Mouse (Mus musculus) lung, embryonic 14.5 days (tissue): Measurements from ENCODE around the gene Gm49776. TPM values are rescaled to one million over a fixed set of nuclear protein-coding genes. Genes with fewer than 3 reads are reported as not detected.
A peak's percentile ranks its signal among the peaks of the same experiment; 100 is the strongest.

Experiments used
- ATAC-seq: fragments of 200-750 bp; cut with Nextera tagmentation; 2 replicates; pipeline ENCODE4 v1.8.0; 2017; ENCODE audit warnings: mild to moderate bottlenecking, moderate TSS enrichment, moderate library complexity; ENCODE audit not compliant: insufficient read depth
- DNase-seq: peaks from one replicate; pipeline ENCODE4 v3.0.0-alpha.2; 2015
- H3K27ac ChIP-seq: fragments of 300-500 bp; sonication (generic); 2 replicates; pipeline ENCODE4 v1.5.1; 2014; ENCODE audit warnings: low read depth, mild to moderate bottlenecking, moderate library complexity
- H3K27me3 ChIP-seq: fragments of 300-500 bp; sonication (generic); 2 replicates; pipeline ENCODE4 v1.6.1; 2014; ENCODE audit warnings: low read length, control low read depth; ENCODE audit not compliant: insufficient read depth
- H3K36me3 ChIP-seq: fragments of 300-500 bp; sonication (generic); 2 replicates; pipeline ENCODE4 v1.6.1; 2014; ENCODE audit warnings: control low read depth; ENCODE audit not compliant: insufficient read depth
- H3K4me1 ChIP-seq: fragments of 300-500 bp; sonication (generic); 2 replicates; pipeline ENCODE4 v1.6.1; 2014; ENCODE audit warnings: antibody characterized with exemption, control low read depth; ENCODE audit not compliant: insufficient read depth
- H3K4me2 ChIP-seq: fragments of 300-500 bp; sonication (generic); 2 replicates; pipeline ENCODE4 v1.6.1; 2014; ENCODE audit warnings: mild to moderate bottlenecking
- H3K4me3 ChIP-seq: fragments of 300-500 bp; sonication (generic); 2 replicates; pipeline ENCODE4 v1.5.1; 2014; ENCODE audit warnings: low read depth, low read length
- H3K9ac ChIP-seq: fragments of 300-500 bp; sonication (generic); 2 replicates; pipeline ENCODE4 v1.6.1; 2014
- H3K9me3 ChIP-seq: fragments of 300-500 bp; sonication (generic); 2 replicates; pipeline ENCODE4 v1.6.1; 2016; ENCODE audit warnings: low read depth, low read length, control low read depth
- CTCF ChIP-seq: IDR thresholded peaks from 2 replicates; pipeline ENCODE4 v1.5.1; 2016; ENCODE audit warnings: antibody characterized with exemption, low read depth
- WGBS: fragments of 180-500 bp; shearing (Covaris S2); extraction: QIAGEN DNeasy Blood & Tissue Kit; methylation state at CpG from one replicate; pipeline ENCODE4 v1.1.7; 2014; 5-methylcytosine and 5-hydroxymethylcytosine counted together
- polyA plus RNA-seq: library from polyadenylated mRNA; unstranded; fragments of >200 nt; fragmentation: Nextera tagmentation; extraction: Ambion mirVana; gene quantifications from 2 replicates; pipeline ENCODE4 v1.2.1, GENCODE M21; 2014

Gm49776 gene
- polyA plus RNA-seq, 1 experiment from 2014 or later, result 2.5 TPM

DNA sequence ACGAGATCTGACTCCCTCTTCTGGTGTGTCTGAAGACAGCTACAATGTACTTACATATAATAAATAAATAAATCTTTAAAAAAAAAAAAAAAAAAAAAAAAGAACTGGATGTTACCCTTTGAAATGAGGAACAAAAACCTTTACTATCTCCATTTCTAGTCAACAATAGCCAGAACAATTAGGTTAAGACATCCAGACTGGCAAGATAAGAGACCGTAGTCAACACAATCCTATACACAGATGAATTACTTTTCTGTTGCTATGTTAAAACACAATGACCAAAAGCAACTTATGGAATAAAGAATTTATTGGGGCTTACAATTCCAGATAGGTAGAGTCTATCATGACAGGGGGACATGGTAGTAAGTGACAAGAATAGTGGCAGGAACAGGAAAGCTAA, 6.9 kb upstream of the Gm49776 start:
- TF ChIP-seq CTCF, result no peak
- H3K4me1 ChIP-seq, result no peaks in the 10 kb centered on the region
- DNase-seq (no peak), ATAC-seq (no peak)
- H3K9ac ChIP-seq, result no peak overlapping the region
- no peaks in the 10 kb centered on the region for H3K27me3 ChIP-seq
- 89% methylated on average over 2 of the region's 2 CpGs for WGBS
- H3K27ac ChIP-seq, result no peak overlapping the region
- no peak overlapping the region for H3K4me2 ChIP-seq
- H3K4me3 ChIP-seq, result no peak overlapping the region
- no peaks in the 10 kb centered on the region for H3K9me3 ChIP-seq
- H3K36me3 ChIP-seq, result peaks cover 94% of the 10 kb centered on the region

DNA sequence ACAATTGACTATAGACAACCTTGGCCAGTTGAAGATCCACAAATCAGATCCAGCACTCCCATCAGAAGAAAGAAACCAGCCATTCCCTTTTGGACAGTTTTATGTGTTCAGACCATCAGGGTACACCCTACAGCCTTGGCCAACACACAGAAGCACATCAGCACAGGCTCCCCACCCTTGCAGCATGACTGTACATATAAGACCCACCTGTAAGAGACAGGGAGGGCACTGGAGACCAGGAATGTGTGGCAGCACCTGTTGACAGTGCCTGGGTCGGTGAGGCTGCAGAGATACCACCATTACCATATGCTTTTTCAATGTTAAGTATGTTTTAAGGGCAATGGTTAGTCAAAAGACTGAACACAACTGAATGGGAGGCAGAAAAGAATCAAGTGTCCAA, 4.3 kb downstream of the Gm49776 start:
- no peaks in the 10 kb centered on the region for H3K27me3 ChIP-seq
- no peak overlapping the region for H3K4me2 ChIP-seq
- H3K4me1 ChIP-seq, result peaks cover 8% of the 10 kb centered on the region; the same call in 1 of the 2 replicates
- H3K9me3 ChIP-seq, result no peaks in the 10 kb centered on the region
- ATAC-seq (no peak), DNase-seq (no peak)
- no peak overlapping the region for H3K4me3 ChIP-seq
- H3K36me3 ChIP-seq, result peaks cover 81% of the 10 kb centered on the region
- 79% methylated on average over 1 of the region's 1 CpGs for WGBS
- no peak for TF ChIP-seq CTCF
- no peak overlapping the region for H3K9ac ChIP-seq
- no peak overlapping the region for H3K27ac ChIP-seq

DNA sequence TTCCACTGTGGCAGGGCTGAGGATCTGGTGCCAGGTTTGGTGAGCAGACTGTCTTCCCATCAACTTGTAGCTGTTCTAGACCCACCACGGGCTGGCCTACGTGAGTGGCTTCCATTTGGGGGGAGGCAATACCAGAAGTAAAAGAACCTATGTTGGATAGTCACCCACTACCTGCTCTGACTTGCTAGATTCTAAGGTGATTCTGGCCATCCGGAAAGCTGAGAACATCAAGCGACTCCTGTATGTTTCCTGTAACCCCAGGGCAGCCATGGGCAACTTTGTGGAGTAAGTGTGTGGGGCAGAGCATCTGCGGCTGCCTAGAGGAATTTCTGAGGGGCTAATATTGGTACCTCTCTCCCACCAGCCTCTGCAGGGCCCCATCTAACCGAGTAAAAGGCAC, 5.4 kb downstream of the Gm49776 start:
- ATAC-seq (no peak), DNase-seq (no peak)
- Histone ChIP-seq H3K4me3 (no peak overlapping the region), H3K4me2 (no peak overlapping the region), H3K9me3 (no peaks in the 10 kb centered on the region), H3K27ac (no peak overlapping the region), H3K9ac (no peak overlapping the region), H3K36me3 (peaks cover 71% of the 10 kb centered on the region), H3K27me3 (no peaks in the 10 kb centered on the region), H3K4me1 (peaks cover 8% of the 10 kb centered on the region; the same call in 1 of the 2 replicates)
- no peak for TF ChIP-seq CTCF
- WGBS, result 82% methylated on average over 6 of the region's 6 CpGs

DNA sequence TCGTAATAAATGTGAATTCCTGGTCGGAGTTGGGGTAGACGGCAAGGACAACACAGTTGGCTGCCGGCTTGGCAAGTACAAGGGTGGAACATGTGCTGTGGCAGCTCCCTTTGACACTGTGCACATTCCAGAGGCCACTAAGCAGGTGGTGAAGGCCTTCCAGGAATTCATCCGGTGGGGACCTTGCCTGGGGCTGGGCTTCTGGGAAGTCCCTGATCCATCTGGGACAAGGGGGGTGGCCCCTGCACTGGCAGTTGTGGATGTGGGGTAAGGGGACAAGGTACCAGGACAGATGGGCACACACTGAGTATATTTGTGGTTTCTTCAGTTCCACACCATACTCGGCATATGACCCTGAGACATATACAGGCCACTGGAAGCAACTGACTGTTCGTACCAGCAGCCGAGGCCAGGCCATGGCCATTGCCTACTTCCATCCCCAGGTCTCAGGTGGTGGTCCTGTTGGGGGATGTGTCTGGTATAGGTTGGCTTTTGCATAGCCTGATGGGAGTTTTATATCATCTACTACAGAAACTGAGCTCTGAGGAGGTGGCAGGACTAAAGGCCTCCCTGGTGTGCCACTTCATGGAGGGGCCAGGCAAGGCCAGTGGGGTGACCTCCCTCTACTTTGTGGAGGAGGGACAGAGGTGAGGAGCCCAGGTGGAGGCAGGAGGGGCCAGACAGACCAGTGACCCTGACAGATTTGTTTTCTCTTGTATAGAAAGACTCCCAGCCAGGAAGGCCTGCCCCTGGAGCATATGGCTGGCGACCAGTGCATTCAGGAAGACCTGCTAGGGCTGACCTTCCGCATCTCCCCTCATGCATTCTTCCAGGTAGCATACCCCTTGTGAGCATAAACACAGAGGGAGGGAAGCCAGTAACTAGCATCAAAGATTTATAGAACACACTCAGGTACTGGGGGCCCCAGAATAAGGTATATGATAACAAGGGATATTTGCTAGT, 7.0 kb downstream of the Gm49776 start:
- DNase-seq (peak; percentile 12), ATAC-seq (no peak)
- TF ChIP-seq CTCF, result no peak
- H3K4me2 ChIP-seq, result peak overlapping the region; percentile 80
- peaks cover 66% of the 10 kb centered on the region for H3K36me3 ChIP-seq
- H3K27me3 ChIP-seq, result no peaks in the 10 kb centered on the region
- H3K9ac ChIP-seq, result peak overlapping the region; percentile 82
- peak overlapping the region; percentile 97 for H3K4me3 ChIP-seq
- H3K27ac ChIP-seq, result 0 out of 2 replicates have a peak overlapping the region, but pooled peaks have one; percentile 8
- peaks cover 12% of the 10 kb centered on the region; the same call in 1 of the 2 replicates for H3K4me1 ChIP-seq
- 59% methylated on average over 10 of the region's 10 CpGs for WGBS
- H3K9me3 ChIP-seq, result no peaks in the 10 kb centered on the region

DNA sequence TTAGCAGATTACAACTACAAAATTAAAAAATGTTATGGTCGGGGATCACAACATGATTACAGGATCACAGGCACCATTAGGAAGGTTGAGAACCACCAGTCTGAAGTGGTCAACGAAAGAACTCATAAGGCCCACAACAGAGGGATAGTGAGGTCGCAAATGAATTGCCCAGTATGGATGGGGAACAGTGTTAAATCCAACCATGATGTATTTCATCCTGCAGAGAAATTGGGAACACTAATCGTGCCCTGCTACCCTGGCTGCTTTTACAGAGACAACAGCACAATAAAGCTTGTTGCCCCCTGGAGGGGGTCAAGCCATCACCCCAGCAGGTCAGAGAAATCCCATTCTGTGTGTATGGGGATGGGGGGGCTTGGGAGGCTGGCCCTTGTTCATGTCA, 7.9 kb downstream of the Gm49776 start:
- no peak for ATAC-seq
- Histone ChIP-seq H3K27me3 (no peaks in the 10 kb centered on the region), H3K4me3 (peak overlapping the region; percentile 97), H3K9ac (peak overlapping the region; percentile 82), H3K9me3 (no peaks in the 10 kb centered on the region), H3K4me1 (peaks cover 12% of the 10 kb centered on the region; the same call in 1 of the 2 replicates), H3K27ac (no peak overlapping the region), H3K36me3 (peaks cover 66% of the 10 kb centered on the region), H3K4me2 (peak overlapping the region; percentile 80)
- TF ChIP-seq CTCF, result no peak
- WGBS, result 50% methylated on average over 4 of the region's 4 CpGs
- no peak for DNase-seq

DNA sequence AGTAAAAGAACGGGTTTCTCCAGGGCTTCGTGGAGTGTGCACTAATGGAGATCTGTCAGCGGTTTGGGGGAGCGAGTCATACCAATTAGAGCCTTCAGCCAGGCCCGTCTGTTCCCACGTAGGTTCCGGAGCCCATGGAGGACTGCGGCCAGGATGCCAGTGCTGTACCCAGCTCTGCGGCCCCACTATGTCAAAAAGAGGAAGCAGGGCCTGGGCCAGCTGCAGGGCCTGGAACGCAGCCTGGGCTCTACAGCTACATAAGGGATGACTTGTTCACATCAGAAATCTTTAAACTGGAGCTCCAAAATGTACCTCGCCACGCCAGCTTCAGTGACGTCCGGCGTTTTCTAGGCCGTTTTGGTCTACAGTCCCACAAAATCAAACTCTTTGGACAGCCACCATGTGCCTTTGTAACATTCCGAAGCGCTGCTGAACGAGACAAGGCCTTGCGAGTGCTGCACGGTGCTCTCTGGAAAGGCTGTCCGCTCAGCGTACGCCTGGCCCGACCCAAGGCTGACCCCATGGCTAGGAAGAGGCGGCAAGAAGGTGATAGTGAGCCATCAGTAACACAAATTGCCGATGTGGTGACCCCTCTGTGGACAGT, 8.7 kb downstream of the Gm49776 start:
- peaks cover 68% of the 10 kb centered on the region for H3K36me3 ChIP-seq
- 3% methylated on average over 27 of the region's 27 CpGs for WGBS
- peak; percentile 8 for ATAC-seq
- no peaks in the 10 kb centered on the region for H3K9me3 ChIP-seq
- peak overlapping the region; percentile 97 for H3K4me3 ChIP-seq
- peak overlapping the region; percentile 80 for H3K4me2 ChIP-seq
- peak overlapping the region; percentile 91 for H3K27ac ChIP-seq
- no peaks in the 10 kb centered on the region for H3K27me3 ChIP-seq
- peak; percentile 54 for DNase-seq
- peak overlapping the region; percentile 82 for H3K9ac ChIP-seq
- no peak for TF ChIP-seq CTCF
- peaks cover 12% of the 10 kb centered on the region; the same call in 1 of the 2 replicates for H3K4me1 ChIP-seq
